Mouse (Mus musculus): ENCODE data around the gene Myof. TPM values are rescaled to one million over a fixed set of nuclear protein-coding genes. Genes with fewer than 3 reads are reported as not detected.
A peak's percentile ranks its signal among the peaks of the same experiment; 100 is the strongest.

The Myof gene
- total RNA-seq, 2 experiments from 2014 or later: 8.0 to 14.2 TPM

DNA sequence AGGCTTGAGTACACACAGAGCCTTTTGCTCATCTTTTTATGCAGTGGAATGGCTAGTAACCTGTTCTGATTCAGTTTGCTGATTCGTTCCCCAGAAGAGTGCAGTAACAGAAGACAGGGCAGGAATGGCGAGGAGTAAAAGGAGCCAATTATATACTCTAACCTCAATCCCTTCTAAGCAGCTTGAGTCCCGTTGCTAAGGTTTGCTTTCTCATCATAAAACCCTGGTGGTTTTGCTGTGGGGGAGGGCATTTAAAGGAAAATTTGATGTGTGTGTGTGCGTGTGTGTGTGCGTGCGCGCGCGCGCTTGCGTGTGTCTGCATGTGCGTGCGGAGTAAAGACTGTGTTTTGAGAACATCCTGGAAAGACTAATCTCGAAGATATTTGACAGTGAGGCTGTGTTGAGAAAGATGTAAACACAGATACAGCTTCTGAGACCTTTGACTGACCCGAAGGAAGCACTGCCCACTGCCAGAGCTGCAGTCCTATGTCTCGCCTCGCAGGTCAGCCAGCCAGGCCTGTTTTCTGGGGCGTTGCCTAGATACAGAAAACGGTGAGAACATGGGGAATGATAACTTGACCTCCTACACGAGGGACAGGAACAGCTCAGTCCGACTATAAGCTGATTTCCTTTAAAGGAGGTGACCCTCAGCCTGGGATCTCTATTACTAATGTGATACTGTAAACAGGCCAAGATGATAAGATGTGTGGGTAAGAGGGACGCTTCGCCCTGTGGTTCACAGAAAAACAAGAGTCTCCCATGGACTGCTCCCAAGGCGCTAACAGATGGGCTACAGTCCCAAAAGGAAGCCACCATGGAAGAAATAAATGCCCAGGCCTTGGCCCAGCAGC is 39.5 kb downstream of the Myof start:
- DNase-seq: no peak

DNA sequence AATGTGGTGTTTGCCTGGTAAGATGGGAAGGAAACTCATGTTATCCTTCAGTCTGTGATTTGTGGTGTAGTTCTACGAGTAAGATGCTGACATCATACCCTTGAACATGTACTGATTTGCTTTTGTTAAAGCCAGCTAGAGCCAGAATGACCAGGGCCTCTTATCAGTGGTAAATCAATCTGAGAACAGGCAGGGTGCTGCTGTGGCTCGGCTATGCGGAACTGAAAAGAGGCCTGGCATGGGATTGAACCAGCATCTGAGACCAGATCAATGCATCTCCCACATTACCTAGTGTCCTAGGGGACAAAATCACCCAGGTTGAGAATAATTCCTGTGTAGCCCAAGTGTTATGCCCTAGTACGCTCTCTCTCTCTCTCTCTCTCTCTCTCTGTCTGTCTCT is 40.6 kb downstream of the Myof start:
- DNase-seq: no peak

DNA sequence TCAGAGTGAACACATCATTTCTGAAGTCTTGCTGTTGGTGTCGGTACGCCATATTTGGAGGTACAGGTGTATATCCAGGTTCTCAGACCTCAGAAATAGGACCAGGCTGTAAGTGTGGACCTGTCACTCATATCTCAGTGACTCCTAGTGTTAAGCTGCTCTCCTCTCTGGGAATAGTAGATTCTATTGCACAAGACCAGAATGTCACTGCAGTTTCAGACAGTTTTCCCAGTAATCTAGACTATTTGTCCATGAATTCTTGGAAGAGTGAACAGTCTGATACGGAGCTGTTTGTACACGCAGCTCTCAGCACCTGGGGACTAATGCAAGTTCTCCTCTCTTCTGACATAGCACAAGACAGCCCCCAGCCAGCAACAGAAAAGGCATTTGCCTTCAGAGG is 42.4 kb downstream of the Myof start:
- DNase-seq: no peak

DNA sequence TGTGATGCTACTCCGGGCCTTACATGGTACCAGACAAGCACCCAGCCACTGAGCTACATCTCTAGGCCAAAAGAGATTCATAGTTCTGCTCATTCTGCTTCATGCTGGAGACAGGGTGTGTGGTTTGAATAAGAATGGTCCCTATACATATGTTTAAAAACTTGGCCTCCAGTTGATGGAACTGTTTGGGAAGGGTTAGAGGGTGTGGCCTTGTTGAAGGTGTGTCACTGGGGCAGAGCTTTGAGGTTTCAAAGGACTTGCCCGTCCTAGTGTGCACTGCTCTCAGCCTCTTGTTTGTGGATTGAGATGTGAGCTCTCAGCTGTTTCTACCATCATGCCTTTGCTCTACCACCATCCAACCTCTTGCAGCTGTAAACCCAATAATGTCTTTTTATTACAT is 43.4 kb downstream of the Myof start:
- no peak for DNase-seq

DNA sequence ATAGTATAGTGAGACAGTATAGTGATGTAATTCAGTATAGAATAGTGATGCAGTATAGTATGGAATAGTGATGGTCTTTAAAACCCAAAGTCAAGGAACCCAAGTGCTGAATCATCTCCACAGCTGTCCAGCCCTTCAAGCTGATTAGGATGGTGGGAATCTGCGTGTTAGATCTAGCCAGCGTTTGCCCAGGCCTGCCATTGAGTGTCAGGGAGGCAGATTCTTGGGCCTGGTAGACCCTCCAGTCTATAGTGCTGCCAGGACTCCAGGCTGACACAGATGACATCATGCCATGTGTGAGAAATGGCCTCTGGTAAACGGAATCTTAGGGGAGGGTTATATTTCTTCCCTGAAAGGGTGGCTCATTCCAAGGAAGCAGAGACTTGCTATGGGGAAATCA is 49.1 kb downstream of the Myof start:
- no peak for DNase-seq

DNA sequence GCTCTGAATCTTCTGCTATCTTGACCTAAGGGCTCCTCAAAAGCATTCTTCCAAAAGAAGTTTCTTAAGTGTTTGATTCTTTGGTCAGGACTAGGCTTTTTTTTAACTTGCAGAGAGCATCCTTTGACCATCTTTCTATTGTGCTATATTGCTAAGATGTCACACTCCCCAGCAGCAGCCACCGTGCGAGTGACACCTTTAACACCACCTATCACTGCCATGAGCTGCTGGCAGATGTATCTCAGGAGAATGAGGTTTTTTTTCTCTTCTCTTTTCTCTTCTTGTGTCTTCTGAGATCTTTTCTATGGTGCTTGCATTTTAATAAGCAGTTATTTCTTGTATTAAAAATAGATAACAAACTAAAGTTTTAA is 51.2 kb downstream of the Myof start:
- no peak for DNase-seq

DNA sequence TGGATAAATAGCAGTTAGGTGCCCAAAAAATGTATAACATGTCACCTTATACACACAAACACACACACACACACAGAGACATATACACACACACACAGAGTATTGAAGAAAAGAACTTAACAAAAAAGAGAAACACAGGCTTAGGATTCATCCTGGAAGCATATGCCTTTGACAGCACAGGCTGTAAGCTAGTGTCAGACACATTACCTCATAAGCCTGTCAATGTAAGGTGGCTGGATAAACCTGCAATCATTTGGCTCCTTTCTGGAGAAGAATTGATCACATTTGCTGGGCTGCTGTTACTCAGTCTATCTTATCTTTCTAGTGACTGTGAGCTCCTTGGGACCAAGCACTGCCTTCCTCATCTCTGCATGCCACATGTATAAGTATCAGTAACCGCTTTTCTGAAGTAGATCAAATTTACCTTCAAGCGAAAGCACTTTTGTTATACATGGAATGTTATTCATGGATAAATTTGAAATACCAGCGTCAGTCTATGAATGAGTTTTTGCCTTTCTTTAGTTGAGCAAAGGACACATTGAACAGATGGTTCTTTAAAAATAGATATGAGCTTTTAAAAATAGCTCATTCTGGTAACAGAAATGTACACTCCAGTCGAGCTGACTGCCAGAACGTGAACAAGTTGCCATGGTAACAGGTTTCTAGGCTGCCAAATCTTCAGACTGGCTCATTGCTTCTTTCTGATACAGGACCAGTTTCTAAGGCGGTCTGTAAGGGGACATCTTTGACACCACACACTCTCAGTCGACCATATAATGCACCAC is 51.8 kb downstream of the Myof start:
- DNase-seq: no peak

DNA sequence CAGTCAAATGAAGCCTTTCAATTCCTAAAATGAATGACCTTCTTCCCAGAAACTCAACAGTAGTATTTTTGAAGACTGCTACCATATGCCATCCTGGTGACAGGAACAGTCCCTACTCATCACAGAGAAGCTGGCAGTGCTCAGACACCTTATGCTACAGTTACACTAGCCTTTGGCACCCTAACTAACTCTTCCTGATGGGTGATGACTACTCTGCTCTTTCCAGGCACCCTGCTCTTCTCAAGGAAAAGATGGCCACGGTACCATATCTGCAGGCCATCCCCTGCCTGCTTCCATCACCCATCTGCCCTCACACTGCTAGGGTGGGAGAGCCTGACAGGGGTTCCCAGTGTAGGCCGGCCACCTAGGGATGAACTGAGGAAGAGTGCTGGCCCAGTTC is 53.4 kb downstream of the Myof start:
- no peak for DNase-seq

DNA sequence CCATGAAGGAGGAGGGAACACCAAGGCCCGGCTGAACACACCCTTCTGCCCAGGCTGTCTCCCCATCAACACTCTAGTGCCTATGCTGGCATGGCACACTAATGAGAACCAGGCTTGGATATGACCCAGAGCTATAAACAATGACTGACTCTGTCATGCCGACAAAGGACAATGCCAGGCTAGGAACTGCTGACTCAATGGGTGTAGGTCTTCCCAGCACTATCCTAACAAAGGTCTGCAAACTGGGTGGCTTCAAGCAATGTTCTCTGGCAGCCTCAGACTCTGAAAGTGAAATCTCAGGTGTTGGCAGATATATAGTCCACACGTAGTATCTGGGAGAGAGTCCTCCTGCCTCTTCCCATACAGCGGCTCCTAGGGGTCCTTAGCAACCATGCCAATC is 55.2 kb downstream of the Myof start:
- no peak for DNase-seq

DNA sequence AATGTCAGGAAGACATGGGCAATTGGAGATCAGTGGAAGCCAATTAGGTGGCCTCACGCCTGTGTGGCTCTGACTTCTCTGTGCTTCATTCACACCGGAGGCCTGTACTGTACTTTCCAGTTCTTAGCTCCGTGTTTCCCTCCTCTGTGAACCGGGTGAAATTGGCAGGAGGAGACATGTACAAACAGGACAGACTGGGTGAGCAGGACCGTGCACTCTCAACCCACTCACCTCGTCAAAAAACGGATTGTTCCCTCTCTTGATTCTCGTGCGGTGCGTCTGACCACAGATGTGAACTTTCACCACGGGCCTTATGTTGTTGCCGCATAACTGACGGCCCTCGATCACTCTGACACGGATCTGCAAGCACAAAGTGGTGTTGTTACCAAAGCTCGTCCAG is 57.6 kb downstream of the Myof start:
- DNase-seq: no peak

DNA sequence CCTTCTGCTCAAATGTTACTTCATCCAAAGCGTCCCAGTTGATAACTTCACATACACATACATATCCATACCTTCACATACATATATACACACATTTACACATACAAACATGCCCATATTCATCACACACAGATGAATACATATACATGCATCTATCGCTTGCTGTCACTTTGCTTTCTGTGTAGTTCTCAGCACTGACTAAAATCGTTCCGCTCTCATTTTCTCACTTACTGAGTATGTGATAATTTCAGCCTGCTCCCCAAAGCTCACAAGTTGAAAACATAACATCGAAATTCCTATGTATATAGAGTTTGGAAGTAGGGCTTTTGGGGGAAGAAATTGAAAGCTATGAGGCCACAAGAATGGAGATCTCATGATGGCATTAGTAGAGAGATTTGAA is 67.4 kb downstream of the Myof start:
- DNase-seq: no peak

DNA sequence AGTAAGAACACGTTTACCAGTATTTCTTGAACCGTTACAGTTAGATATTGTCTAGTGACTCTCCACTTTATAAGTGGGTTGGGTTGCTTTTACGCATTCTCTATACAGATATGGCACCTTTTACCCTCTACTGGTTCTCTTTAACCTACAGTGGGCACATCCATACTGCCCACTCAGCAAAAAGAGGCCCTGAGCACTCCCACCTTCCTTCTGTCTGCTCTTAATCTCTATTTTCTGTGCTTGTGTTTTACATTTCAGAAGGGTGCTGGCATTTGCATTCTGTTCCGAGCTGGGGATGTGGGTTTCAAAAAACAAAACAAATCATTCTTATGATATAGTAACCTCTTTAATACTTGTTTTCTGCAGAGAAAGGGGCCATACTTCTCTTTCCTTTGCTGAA is 72.8 kb downstream of the Myof start:
- no peak for DNase-seq

DNA sequence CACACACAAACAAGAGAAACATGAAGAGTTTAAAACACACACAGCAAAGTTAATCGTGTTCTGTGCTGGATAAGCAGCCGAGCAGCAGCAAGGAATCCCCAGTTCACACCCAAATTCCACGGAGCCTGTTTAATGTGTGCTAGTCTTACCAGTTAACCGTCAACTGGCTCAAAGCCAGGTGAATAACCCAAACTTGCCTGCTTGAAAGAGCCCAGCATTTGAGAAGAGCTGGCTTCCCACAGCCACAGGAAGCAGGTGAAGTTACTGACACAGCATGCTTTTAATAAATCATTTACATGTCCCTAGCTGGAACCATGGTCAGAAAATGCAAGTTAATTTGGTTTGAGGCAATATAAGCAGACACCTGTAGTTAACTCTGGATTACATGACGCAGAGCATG is 73.4 kb downstream of the Myof start:
- DNase-seq: no peak

DNA sequence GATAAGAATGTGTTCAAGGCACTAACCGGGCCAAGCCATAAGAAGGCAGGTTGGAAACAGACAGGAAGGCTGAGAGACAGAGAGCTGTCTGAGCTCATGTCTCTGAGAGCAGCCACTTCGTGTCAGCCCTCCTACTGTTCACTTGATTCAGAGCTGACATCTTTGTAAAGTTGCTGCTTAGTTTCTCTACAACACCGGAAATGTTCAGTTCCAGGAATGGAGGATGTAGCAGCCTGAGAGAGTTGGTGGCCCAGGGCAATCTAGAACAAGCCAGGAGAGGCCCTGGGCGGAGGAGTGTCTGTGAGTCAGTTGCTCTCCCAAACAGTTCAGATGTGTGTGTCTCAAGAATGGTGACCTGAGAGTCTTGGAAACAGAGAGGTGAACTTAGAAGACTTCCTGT is 77.5 kb downstream of the Myof start:
- no peak for DNase-seq

DNA sequence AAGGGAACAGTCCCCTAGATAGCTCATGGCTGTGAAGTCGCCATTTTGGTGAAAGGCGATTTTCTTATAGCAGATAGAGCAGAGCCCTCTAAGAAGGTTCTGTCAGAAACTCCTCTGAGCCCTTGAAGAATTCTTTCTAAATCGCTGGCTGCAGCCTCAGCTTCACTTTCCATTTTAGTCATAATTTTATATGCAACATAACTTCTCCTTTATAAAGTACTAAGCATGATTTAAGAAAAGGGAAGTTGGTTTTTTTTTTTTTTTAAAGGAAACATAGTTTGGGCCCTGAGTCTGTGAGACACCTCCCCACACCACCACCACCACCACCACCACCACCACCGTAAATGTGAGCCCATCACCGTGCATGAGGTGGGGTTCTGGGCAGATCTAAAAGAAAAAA is 80.0 kb downstream of the Myof start:
- DNase-seq: no peak

DNA sequence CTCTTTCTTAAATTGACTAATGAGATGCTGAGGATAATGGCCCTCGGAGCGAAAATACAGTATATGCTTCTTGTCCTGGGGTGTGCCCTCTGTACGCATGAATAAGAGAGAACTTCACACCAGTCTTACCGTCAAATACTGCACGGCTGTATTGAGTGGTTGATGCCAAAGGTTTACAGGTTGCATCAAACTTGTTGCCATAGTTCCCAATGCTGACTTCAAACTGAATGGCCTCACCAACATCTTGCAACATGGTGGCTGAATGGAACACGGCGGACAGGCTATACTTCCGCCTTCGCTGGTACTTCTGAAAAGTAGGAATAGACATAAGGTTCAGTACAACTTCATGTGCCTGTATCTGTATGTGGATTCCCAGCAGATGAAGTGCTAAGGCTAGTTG is 82.6 kb downstream of the Myof start:
- no peak for DNase-seq

DNA sequence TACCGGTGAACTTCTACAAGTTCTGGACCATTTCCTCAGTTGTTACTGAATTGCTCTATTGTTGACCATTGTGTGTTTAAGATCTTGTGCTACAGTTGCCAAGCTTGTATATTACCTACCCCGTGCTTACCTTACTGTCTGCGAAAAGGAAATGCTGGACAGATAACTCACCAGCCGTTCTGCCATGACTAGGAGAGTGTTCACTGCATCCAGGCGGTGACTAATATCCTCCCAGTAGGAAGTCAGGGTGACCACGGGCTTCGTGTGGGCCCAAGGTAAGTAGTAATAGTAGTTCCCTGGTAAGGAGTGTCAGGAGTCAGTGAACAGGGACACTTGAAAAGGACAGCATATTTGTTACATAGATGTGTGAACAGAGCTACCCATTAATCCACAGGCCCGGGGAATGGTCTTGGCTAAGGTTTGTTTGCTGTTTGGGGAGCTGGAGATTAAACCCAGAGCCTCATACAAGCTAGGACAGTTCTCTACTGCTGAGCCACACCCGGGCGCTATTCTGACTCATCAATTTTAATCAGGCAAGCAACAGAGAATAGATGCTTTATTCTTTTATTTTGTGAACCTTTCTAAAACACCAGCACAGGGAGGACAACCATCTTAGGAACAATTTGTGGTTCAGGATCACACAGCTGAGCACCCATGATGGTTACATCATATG is 83.7 kb downstream of the Myof start:
- DNase-seq: no peak

DNA sequence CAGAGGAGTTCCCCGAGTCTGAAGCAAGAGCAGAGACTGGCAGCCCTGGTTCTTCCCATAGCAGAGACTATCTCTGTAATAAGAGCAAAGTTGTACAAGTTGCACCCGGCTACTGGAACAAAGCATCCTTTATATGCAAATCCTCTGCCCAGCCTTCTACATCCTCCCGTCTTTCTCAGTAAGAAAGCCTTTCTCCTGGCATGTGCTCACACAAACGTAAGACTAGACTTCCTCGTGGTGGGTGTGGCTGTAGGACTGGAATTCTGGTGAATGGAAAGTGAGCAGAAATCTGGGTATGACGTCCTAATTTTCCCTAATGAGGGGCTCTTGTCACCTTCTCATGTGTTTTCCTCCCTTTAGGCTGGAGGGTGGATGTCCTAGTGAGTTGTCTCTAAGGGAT is 84.3 kb downstream of the Myof start:
- DNase-seq: no peak

DNA sequence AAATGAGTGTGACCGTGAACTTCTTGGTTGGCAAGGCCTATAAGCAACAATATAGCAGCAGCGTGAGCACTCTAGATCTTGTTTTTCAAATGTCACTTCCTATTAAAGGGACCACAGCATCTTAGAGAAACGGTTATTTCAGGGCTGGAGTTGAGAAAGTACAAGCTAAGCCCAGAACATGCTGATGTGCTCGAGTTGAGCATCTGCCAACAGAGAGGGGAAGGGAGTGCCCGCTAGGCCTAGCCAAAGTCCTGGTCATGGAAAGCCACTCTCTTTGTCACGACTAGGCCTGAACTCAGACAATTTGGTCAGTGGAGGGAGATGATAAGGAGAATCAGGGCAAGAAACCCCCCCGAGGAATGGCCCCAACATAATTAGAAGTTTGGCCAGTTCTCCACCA is 86.1 kb downstream of the Myof start:
- DNase-seq: peak; percentile 9

DNA sequence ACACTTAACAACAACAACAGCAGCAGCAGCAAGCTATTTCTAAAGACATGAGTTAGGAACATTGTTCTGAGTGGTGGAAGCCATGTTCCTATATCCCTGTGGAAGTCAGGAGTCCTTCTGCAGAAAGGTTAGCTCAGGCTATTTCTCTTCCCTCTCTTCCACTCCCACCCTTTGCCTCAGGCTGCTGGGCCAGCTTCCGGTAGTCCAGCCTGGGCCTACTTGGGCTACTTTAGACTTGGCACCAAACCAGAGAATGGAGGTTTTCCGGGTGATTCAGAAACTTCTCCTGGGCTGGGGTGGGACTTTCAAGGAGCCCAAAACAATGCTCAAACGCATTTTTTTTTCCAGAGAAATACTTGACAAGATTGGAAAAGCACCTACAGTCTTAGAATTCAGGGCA is 87.4 kb downstream of the Myof start:
- DNase-seq: no peak

DNA sequence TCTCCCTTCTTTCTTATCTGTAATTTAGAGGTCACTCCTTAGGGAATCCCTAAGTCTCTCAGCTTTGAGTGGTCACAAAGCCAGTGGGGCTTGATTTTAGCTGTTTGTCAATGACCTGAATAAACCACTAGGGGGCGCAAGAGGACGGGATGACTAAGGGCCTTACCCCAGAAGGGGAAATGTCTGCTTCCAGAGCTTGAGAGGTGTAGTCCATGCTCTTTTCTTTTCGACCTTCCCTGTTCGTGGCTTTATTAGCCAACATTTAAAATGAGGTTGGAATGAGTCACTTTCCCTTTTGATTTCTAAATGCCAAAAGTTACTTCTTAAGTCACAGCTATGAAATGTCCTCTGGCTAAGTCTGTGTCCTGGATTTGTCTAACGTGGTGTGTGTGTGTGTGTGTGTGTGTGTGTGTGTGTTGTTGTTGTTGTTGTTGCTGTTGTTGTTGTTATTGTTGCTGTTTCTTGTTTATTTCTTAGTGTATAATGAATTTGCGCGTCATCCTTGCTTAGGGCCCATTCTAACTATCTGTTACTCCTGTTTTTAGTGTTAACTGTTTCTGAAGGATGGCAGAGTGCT is 87.9 kb downstream of the Myof start:
- peak; percentile 67 for DNase-seq

DNA sequence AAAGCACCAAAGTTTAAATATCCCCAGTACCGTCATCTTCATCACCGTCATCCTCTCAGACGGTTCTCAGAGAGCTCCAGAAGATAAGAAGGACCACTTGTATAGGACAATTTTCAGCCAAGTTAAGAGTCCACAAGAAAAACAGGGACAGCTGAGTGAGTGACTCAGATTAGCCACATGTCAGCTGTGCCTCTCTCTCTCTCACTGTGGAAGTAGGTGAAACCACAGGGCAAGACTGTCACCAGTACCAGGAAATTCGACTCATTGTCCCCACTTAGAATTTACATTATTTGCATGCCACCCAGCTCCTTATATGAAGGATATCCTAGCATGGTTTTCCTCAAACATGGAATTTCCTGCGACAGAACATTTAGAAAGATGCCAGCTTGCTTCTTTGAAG is 88.6 kb downstream of the Myof start:
- DNase-seq: no peak

DNA sequence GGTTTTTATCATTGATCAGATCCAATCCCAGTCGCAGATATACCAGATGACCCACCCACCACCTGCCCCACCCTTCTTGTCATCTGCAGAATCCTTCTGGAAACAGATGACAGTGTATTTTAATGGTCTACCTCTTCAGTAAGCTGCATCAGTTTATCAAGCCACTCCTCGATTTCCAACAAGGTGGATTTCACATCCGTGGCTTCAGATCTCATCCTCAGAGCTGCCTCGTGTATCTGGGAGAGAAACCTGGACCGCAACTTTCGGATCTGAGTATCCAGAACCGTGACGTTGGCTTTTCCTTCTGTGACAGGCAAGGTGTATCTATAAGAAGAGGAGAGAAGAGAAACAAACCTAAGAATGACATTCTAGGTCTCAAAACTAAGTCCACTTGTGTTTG is 89.1 kb downstream of the Myof start:
- no peak for DNase-seq
